Mouse (Mus musculus): ENCODE measurements at regions not wholly inside any gene's neighbourhood (a gene's known extent, or its start where the extent isn't known, plus 50 kb on each side); places are given as distances from the start of the nearest gene placed in this dataset.

DNA sequence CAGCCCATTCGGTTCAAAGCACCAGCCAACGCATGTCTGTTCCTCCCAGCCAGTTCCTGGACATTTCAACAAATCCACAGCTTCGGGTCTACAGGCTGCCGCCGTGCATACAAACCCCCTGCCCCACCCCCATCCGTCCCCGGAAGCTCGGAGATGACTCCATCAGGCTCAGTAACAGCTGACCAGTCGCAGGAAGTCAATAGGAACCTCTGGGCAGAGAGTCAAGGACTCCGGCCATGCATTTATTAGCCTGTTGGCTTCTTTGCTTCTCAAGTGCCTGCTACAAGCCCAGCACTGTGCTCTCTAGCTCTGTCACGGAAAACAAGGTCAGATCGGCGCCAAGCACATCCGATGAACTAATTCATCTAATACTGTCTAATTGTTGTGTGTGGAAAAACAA lies 80.4 kb upstream of the Tmem132d start:
- Histone ChIP-seq H3K4me1 (replicated peaks) (no peaks in the 10 kb centered on the region), H3K4me3 (no peak overlapping the region), H3K4me2 (no peak overlapping the region), H3K27me3 (peaks cover 12% of the 10 kb centered on the region), H3K9me3 (replicated peaks) (no peaks in the 10 kb centered on the region; the same call in none of the 2 replicates), H3K36me3 (no peaks in the 10 kb centered on the region), H3K27ac (no peak overlapping the region), H3K9ac (no peak overlapping the region)
- WGBS, result 66% methylated on average over 14 of the region's 14 CpGs
- ATAC-seq (replicated peaks; ENCODE audit: insufficient number of reproducible peaks, insufficient read depth, low FRiP score, low read depth), result no peak

DNA sequence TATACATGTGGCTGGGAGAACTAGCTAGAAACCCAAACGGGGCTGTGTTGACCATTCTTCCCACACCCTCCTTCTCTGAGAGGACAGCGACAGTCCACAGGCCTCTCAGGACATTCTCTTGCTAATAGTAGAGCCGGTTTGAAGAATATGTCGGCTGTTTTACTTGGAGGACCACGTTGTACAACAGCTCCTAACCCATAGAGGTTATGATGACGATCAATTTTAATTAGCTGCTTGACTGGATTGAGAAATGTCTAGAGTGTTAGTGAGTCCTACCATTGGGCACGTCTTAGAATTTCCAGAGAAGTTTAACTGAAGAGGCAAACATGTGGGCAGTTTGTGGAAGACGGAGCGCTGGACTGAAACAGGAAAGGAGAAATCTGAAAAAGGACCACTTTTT lies 79.7 kb upstream of the Tmem132d start:
- Histone ChIP-seq H3K36me3 (no peaks in the 10 kb centered on the region), H3K4me3 (no peak overlapping the region), H3K27me3 (peaks cover 12% of the 10 kb centered on the region), H3K4me1 (replicated peaks) (no peaks in the 10 kb centered on the region), H3K9me3 (replicated peaks) (no peaks in the 10 kb centered on the region; the same call in none of the 2 replicates), H3K4me2 (no peak overlapping the region), H3K27ac (no peak overlapping the region), H3K9ac (no peak overlapping the region)
- 80% methylated on average over 9 of the region's 9 CpGs for WGBS
- no peak for ATAC-seq (replicated peaks; ENCODE audit: insufficient number of reproducible peaks, insufficient read depth, low FRiP score, low read depth)

DNA sequence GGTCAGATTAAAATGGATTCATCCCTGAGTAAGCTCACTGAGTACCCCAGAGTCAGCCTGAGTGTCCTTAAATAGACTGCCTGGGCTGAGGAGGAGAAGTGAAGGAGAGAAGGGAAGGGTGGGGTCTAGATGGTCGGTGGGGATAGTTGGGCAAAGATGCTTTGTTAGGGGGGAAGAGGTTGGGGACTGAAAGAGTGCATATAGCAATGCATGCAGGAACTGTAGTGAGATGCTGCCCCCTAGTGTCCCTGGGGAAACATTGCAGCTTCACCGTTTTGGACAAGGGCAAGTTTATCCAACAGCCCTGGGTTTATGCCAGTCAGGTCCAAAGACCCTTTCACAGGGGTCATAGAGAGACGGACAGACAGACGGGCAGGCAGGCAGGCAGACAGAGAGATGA lies 71.6 kb upstream of the Tmem132d start:
- no peaks in the 10 kb centered on the region for H3K4me1 ChIP-seq (replicated peaks)
- 6% methylated on average over 4 of the region's 4 CpGs for WGBS
- H3K9me3 ChIP-seq (replicated peaks), result no peaks in the 10 kb centered on the region; the same call in 1 of the 2 replicates

DNA sequence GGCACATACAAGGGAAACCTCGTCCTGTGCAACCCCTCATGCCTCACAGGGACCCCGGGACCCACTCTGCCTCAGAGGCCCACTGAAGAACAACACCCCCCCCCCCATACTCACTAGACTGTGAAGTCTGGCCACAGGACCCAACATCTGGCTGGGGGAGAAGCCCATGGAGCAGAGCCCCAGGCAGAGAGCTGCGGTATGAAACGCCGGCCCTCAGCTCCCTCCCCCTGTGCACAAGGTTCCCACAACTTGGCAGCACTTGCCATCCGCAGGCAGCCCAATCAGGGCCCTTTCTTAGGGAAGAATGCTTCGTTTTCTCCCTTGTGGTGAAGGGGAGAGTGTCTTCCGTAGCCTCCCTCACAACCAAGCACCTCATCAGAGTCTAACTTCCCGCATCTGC lies 66.6 kb upstream of the Tmem132d start:
- no peaks in the 10 kb centered on the region for H3K9me3 ChIP-seq (replicated peaks)
- no peak for ATAC-seq (replicated peaks; ENCODE audit: insufficient number of reproducible peaks, insufficient read depth, low FRiP score, low read depth)
- H3K4me2 ChIP-seq, result no peak overlapping the region
- H3K27me3 ChIP-seq, result no peaks in the 10 kb centered on the region
- no peaks in the 10 kb centered on the region for H3K36me3 ChIP-seq
- no peak overlapping the region for H3K9ac ChIP-seq
- H3K4me1 ChIP-seq (replicated peaks), result no peaks in the 10 kb centered on the region
- no peak overlapping the region for H3K4me3 ChIP-seq
- WGBS, result 36% methylated on average over 9 of the region's 9 CpGs
- no peak overlapping the region for H3K27ac ChIP-seq

More for the DNA sequence above, 71.6 kb upstream of the Tmem132d start:
- no peak for ATAC-seq (replicated peaks; ENCODE audit: insufficient number of reproducible peaks, insufficient read depth, low FRiP score, low read depth)
- 0 out of 2 replicates have a peak, but pooled peaks cover 3% of the 10 kb centered on the region for H3K27me3 ChIP-seq
- no peak overlapping the region for H3K9ac ChIP-seq
- H3K27ac ChIP-seq, result no peak overlapping the region
- H3K36me3 ChIP-seq, result no peaks in the 10 kb centered on the region
- no peak overlapping the region for H3K4me3 ChIP-seq
- H3K4me2 ChIP-seq, result no peak overlapping the region

DNA sequence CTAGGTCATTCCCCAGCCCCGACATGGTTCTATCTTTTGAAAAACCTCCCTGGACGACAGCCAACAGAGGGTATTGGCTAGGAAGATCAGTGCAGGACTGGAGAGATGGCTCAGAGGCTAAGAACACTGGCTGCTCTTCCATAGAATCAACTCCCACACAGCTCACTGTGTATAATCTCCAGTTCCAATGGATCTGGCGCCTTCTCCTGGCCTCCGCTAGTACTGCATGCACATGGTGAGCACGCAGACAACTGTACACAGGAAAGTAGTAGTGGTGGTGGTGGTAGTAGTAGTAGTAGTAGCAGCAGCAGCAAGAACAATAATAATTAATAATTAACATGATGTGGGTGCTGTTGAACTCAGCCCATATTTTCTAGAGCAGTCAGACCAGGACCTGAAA lies 66.2 kb upstream of the Tmem132d start:
- ATAC-seq (replicated peaks; ENCODE audit: insufficient number of reproducible peaks, insufficient read depth, low FRiP score, low read depth), result no peak
- H3K9me3 ChIP-seq (replicated peaks), result no peaks in the 10 kb centered on the region
- no peak overlapping the region for H3K4me2 ChIP-seq
- no peaks in the 10 kb centered on the region for H3K27me3 ChIP-seq
- no peak overlapping the region for H3K9ac ChIP-seq
- H3K27ac ChIP-seq, result no peak overlapping the region
- no peaks in the 10 kb centered on the region for H3K36me3 ChIP-seq
- no peak overlapping the region for H3K4me3 ChIP-seq
- WGBS, result 50% methylated on average over 5 of the region's 5 CpGs
- no peaks in the 10 kb centered on the region for H3K4me1 ChIP-seq (replicated peaks)

DNA sequence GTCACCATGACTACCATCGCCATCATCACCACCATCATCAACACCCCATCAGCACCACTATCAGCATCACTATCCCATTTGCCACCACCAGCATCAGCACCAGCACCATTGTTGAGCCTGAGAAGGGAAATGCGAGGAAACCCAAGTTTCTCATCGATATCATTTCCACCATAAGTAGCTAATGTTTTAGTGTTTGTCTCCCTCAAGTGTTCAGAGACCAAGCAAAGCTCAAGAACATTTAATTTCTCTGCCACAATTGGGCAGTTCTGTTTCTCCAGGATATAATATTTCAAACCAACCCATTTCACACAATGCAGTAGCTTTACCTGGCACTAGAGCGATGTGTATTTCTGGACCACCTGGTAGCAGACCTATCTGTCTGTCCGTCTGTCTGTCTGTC lies 59.7 kb upstream of the Tmem132d start:
- Histone ChIP-seq H3K4me3 (no peak overlapping the region), H3K27me3 (no peaks in the 10 kb centered on the region), H3K9ac (no peak overlapping the region), H3K4me1 (replicated peaks) (no peaks in the 10 kb centered on the region), H3K27ac (no peak overlapping the region), H3K9me3 (replicated peaks) (no peaks in the 10 kb centered on the region), H3K4me2 (no peak overlapping the region), H3K36me3 (no peaks in the 10 kb centered on the region)
- 83% methylated on average over 5 of the region's 5 CpGs for WGBS
- ATAC-seq (replicated peaks; ENCODE audit: insufficient number of reproducible peaks, insufficient read depth, low FRiP score, low read depth), result no peak

DNA sequence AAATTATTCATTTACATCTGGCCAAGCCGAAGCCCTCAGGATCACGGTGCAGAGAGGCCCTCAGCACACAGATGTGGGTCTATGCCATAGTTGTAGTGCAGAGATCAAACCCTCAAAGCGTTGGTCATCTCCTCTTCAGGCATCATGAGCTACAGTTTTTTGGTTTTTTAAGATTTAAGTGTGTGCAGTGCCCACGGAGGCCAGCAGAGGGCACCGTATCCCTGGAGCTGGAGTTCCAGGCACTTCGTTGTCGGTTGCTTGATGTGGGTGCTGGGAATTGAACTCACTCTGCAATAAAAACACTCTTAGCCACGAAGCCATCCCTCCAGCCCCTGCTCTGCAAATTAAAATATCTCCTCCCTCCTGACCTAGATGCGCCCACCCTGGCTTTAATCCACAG lies 58.3 kb upstream of the Tmem132d start:
- Histone ChIP-seq H3K4me1 (replicated peaks) (no peaks in the 10 kb centered on the region), H3K4me3 (no peak overlapping the region), H3K9me3 (replicated peaks) (no peaks in the 10 kb centered on the region), H3K4me2 (no peak overlapping the region), H3K9ac (no peak overlapping the region), H3K36me3 (no peaks in the 10 kb centered on the region), H3K27ac (no peak overlapping the region), H3K27me3 (no peaks in the 10 kb centered on the region)
- ATAC-seq (replicated peaks; ENCODE audit: insufficient number of reproducible peaks, insufficient read depth, low FRiP score, low read depth), result no peak
- WGBS, result 34% methylated on average over 9 of the region's 9 CpGs

DNA sequence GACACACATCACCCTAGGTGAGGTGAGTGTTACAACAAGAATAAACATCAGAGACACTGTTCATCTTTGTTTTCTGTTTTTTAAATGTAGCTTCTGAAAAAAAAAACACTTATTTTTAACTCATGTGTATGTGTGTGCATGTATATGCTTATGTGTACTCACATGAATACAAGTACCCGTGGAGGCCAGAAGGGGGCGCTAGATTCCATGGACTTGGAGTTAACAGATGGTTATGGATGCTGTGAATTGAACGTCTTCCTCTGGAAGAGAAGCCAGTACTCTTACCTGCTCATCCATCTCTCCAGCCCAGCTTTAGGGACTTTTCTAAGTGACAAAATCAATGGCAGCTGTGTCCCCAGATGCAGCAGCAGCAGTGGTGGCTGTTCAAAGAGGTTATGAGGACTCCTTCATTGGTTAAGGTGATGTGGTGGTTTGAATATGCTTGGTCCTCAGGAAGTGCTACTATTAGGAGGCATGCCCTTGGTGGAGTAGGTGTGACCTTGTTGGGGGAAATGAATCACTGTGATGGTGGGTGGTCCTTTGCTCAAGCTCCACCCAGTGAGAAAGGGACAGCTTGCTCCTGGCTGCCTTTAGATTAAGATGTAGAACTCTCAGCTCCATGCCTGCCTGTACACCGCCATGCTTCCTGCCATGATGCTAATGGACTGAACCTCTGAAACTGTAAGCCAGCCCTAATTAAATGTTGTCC lies 56.1 kb upstream of the Tmem132d start:
- no peak for ATAC-seq (replicated peaks; ENCODE audit: insufficient number of reproducible peaks, insufficient read depth, low FRiP score, low read depth)
- peaks cover 9% of the 10 kb centered on the region; the same call in 1 of the 2 replicates for H3K27me3 ChIP-seq
- 68% methylated on average over 4 of the region's 4 CpGs for WGBS
- no peaks in the 10 kb centered on the region for H3K4me1 ChIP-seq (replicated peaks)
- H3K9me3 ChIP-seq (replicated peaks), result no peaks in the 10 kb centered on the region
- no peak overlapping the region for H3K9ac ChIP-seq
- H3K4me2 ChIP-seq, result no peak overlapping the region
- no peak overlapping the region for H3K4me3 ChIP-seq
- no peak overlapping the region for H3K27ac ChIP-seq
- H3K36me3 ChIP-seq, result no peaks in the 10 kb centered on the region

DNA sequence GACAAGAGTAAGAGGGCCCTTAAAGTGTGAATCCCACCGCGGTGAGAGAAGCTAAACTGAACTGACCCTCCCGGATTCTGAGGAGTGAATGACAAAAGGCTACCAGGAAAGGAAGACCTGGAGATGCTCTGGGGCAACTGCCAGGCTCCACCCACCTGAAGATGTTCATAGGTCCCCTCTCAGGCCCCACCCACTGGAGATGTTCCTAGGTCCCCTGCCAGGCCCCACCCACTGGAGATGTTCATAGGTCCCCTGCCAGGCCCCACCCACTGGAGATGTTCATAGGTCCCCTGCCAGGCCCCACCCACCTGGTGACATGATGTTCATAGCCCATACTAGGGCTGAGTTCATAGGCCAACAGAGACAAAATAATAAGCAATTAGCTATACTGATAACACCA lies 54.5 kb upstream of the Tmem132d start:
- no peak overlapping the region for H3K4me3 ChIP-seq
- no peak overlapping the region for H3K4me2 ChIP-seq
- no peak overlapping the region for H3K27ac ChIP-seq
- WGBS, result 52% methylated on average over 3 of the region's 3 CpGs
- no peaks in the 10 kb centered on the region for H3K36me3 ChIP-seq
- no peak overlapping the region for H3K9ac ChIP-seq
- no peak for ATAC-seq (replicated peaks; ENCODE audit: insufficient number of reproducible peaks, insufficient read depth, low FRiP score, low read depth)
- H3K9me3 ChIP-seq (replicated peaks), result no peaks in the 10 kb centered on the region
- H3K4me1 ChIP-seq (replicated peaks), result no peaks in the 10 kb centered on the region; the same call in 1 of the 2 replicates
- peaks cover 23% of the 10 kb centered on the region for H3K27me3 ChIP-seq

DNA sequence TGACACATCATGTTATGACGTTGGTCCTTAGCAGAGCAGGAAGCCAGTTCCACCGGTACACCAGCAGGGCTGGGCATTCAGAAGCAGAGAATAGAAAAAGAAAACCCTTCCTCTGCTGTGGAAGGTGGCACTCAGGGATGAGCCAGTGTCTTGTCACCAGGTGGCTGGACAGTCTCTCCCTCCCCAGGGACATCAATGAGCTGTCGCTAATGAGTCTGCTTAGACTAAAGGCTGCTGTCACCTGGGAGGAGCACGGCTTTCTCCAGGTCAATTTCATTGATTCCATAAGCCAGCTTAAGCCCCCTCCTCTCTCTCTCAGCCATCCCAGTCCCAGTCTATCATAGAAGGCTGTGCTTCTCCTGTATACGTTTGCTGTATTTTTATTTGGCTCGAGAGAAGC lies 51.2 kb upstream of the Tmem132d start:
- Histone ChIP-seq H3K4me2 (no peak overlapping the region), H3K9ac (no peak overlapping the region), H3K4me1 (replicated peaks) (no peaks in the 10 kb centered on the region; the same call in 1 of the 2 replicates), H3K9me3 (replicated peaks) (no peaks in the 10 kb centered on the region), H3K27ac (no peak overlapping the region), H3K4me3 (no peak overlapping the region), H3K36me3 (no peaks in the 10 kb centered on the region), H3K27me3 (peaks cover 29% of the 10 kb centered on the region)
- ATAC-seq (replicated peaks; ENCODE audit: insufficient number of reproducible peaks, insufficient read depth, low FRiP score, low read depth), result no peak
- 42% methylated on average over 6 of the region's 6 CpGs for WGBS

DNA sequence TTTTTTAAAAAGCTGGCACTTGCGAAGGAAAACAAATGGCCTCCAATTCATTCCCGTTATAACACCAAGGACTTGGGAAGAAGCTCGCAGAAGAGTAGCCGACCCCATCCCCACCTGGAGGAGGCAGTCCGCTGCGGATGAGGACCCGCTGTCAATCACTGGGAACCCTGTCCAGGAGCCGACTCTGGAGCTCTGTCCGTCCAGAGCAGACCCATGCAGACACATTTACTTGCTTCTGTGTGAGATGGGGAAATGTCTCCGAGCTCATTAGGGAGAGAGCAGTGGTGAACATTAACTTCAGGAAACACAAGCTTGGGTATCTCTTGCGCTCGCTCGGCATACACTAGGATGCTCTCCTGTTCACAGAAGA lies 50.5 kb upstream of the Tmem132d start:
- no peaks in the 10 kb centered on the region; the same call in 1 of the 2 replicates for H3K4me1 ChIP-seq (replicated peaks)
- H3K4me3 ChIP-seq, result no peak overlapping the region
- H3K4me2 ChIP-seq, result no peak overlapping the region
- no peak for ATAC-seq (replicated peaks; ENCODE audit: insufficient number of reproducible peaks, insufficient read depth, low FRiP score, low read depth)
- H3K36me3 ChIP-seq, result no peaks in the 10 kb centered on the region
- H3K27ac ChIP-seq, result no peak overlapping the region
- peaks cover 29% of the 10 kb centered on the region for H3K27me3 ChIP-seq
- H3K9me3 ChIP-seq (replicated peaks), result no peaks in the 10 kb centered on the region
- WGBS, result 9% methylated on average over 13 of the region's 13 CpGs
- no peak overlapping the region for H3K9ac ChIP-seq
